Mouse (Mus musculus) colon, adult 2 months (tissue): ENCODE measurements around the gene Ahrr. TPM values are rescaled to one million over a fixed set of nuclear protein-coding genes. Genes with fewer than 3 reads are reported as not detected.

Experiments used
- polyA plus RNA-seq: library from polyadenylated mRNA; depleted of rRNA; stranded (reverse); fragments of >200 nt; gene quantifications from 2 replicates; pipeline ENCODE4 v1.2.3, GENCODE M21; 2012; rRNA removed

Ahrr gene
- 1.0 and 2.5 TPM in 2 replicates for polyA plus RNA-seq

GRCm38 (mm10) chr13:74292167-74292566 is at the start of gene Ahrr:
Gene Ahrr, minus strand, starts transcription at chr13:74292331.

GRCm38 (mm10) chr13:74317170-74317849 is 25.2 kb upstream of the Ahrr start, which contains the start of gene Pdcd6:
Gene Pdcd6, minus strand, starts transcription at chr13:74317580.

GRCm38 (mm10) chr13:74208317-74208985 is 83.7 kb downstream of the Ahrr start, which contains the start of gene Exoc3:
Gene Exoc3, minus strand, starts transcription at chr13:74208732.

Other genes starting within 250 kb of the Ahrr start
- gene Cep72, start 230.0 kb downstream of the Ahrr start, polyA plus RNA-seq: 2.0 and 2.5 TPM in 2 replicates
- 117 and 152 TPM in 2 replicates for gene Slc9a3, start 170.9 kb downstream of the Ahrr start, polyA plus RNA-seq
- gene Exoc3, start 83.6 kb downstream of the Ahrr start, polyA plus RNA-seq: 32.9 and 34.1 TPM in 2 replicates
- 72.8 and 84.9 TPM in 2 replicates for gene Pdcd6, start 25.2 kb upstream of the Ahrr start, polyA plus RNA-seq
- gene Sdha, start 57.9 kb upstream of the Ahrr start, polyA plus RNA-seq: 80.8 and 116 TPM in 2 replicates
- gene Ccdc127, start 58.0 kb upstream of the Ahrr start, polyA plus RNA-seq: 1.5 and 1.9 TPM in 2 replicates
- 0.10 and 0.40 TPM in 2 replicates for gene Lrrc14b, start 71.7 kb upstream of the Ahrr start, polyA plus RNA-seq
- 0.10 and 0.13 TPM in 2 replicates for gene Zfp72, start 98.5 kb upstream of the Ahrr start, polyA plus RNA-seq
- 26.3 and 35.4 TPM in 2 replicates for gene Ftl1-ps1, start 107.4 kb upstream of the Ahrr start, polyA plus RNA-seq
- 0.38 and 0.50 TPM in 2 replicates for gene Zfp825, start 201.7 kb upstream of the Ahrr start, polyA plus RNA-seq